Mouse (Mus musculus): ENCODE measurements around the gene Mecom. TPM values are rescaled to one million over a fixed set of nuclear protein-coding genes. Genes with fewer than 3 reads are reported as not detected.

Mecom gene
- polyA plus RNA-seq, 1 experiment from 2014 or later = 13.0 TPM

GRCm38 (mm10) chr3:30483006-30483684 lies 64.7 kb downstream of the Mecom start:
- WGBS = 14% methylated on average over 5 of the region's 5 CpGs
- ATAC-seq (ENCODE audit: low read depth) = no peak

DNA sequence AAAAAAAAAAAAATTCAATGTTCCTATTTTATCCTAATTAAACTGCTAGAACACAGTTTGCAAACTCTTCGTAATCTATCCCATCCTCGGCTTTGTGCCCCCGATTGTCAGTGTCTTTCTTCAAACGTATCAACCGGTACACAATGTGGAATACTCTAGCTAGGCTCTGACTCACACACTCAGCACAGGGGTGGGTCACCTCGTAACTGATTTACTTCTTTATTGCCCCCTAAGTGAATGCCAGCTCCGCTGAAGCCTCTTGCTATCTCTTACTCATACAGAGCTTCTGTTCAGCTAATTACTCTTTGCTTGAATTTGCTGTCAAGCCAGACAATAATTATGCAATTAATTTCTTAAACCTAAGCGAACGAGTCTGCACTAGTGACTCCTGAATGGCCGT lies 66.1 kb downstream of the Mecom start:
- H3K9me3 ChIP-seq (ENCODE audit: control insufficient read depth, low read length) = no peaks in the 10 kb centered on the region
- DNase-seq (ENCODE audit: low spot score) = no peak
- no peaks in the 10 kb centered on the region for H3K27me3 ChIP-seq (replicated peaks; ENCODE audit: control insufficient read depth, insufficient read depth, low read length)
- WGBS = 78% methylated on average over 10 of the region's 10 CpGs
- no peak overlapping the region for H3K27ac ChIP-seq (replicated peaks; ENCODE audit: low read depth, low read length)
- H3K36me3 ChIP-seq (ENCODE audit: control insufficient read depth, insufficient read depth, low read length) = no peaks in the 10 kb centered on the region
- H3K4me2 ChIP-seq (ENCODE audit: low read depth, low read length) = no peak overlapping the region
- no peaks in the 10 kb centered on the region for H3K4me1 ChIP-seq (ENCODE audit: control insufficient read depth, insufficient read depth, low read length)
- H3K4me3 ChIP-seq (ENCODE audit: low read depth, low read length) = no peak overlapping the region
- no peak overlapping the region for H3K9ac ChIP-seq (ENCODE audit: low read depth, low read length)
- no peak for ATAC-seq (ENCODE audit: low read depth)

More at GRCm38 (mm10) chr3:30483006-30483684, 64.7 kb downstream of the Mecom start:
- Histone ChIP-seq H3K4me2 (ENCODE audit: low read depth, low read length) (no peak overlapping the region), H3K9me3 (ENCODE audit: control insufficient read depth, low read length) (no peaks in the 10 kb centered on the region), H3K27ac (replicated peaks; ENCODE audit: low read depth, low read length) (no peak overlapping the region), H3K9ac (ENCODE audit: low read depth, low read length) (no peak overlapping the region), H3K4me1 (ENCODE audit: control insufficient read depth, insufficient read depth, low read length) (no peaks in the 10 kb centered on the region), H3K4me3 (ENCODE audit: low read depth, low read length) (no peak overlapping the region), H3K36me3 (ENCODE audit: control insufficient read depth, insufficient read depth, low read length) (no peaks in the 10 kb centered on the region), H3K27me3 (replicated peaks; ENCODE audit: control insufficient read depth, insufficient read depth, low read length) (no peaks in the 10 kb centered on the region)
- no peak for DNase-seq (ENCODE audit: low spot score)

GRCm38 (mm10) chr3:30480551-30480950 lies 67.3 kb downstream of the Mecom start:
- Histone ChIP-seq H3K36me3 (ENCODE audit: control insufficient read depth, insufficient read depth, low read length) (no peaks in the 10 kb centered on the region), H3K9ac (ENCODE audit: low read depth, low read length) (no peak overlapping the region), H3K4me3 (ENCODE audit: low read depth, low read length) (no peak overlapping the region), H3K4me2 (ENCODE audit: low read depth, low read length) (no peak overlapping the region), H3K4me1 (ENCODE audit: control insufficient read depth, insufficient read depth, low read length) (no peaks in the 10 kb centered on the region), H3K9me3 (ENCODE audit: control insufficient read depth, low read length) (no peaks in the 10 kb centered on the region), H3K27ac (replicated peaks; ENCODE audit: low read depth, low read length) (no peak overlapping the region), H3K27me3 (replicated peaks; ENCODE audit: control insufficient read depth, insufficient read depth, low read length) (no peaks in the 10 kb centered on the region)
- WGBS = 76% methylated on average over 6 of the region's 6 CpGs
- no peak for ATAC-seq (ENCODE audit: low read depth)
- DNase-seq (ENCODE audit: low spot score) = no peak

- H3K9ac ChIP-seq (ENCODE audit: low read depth, low read length) = no peak overlapping the region
- no peaks in the 10 kb centered on the region for H3K27me3 ChIP-seq (replicated peaks; ENCODE audit: control insufficient read depth, insufficient read depth, low read length)
- DNase-seq (ENCODE audit: low spot score) = no peak
- 17% methylated on average over 6 of the region's 6 CpGs for WGBS
- ATAC-seq (ENCODE audit: low read depth) = no peak
- no peak overlapping the region for H3K4me2 ChIP-seq (ENCODE audit: low read depth, low read length)
- no peak overlapping the region for H3K27ac ChIP-seq (replicated peaks; ENCODE audit: low read depth, low read length)
- H3K9me3 ChIP-seq (ENCODE audit: control insufficient read depth, low read length) = no peaks in the 10 kb centered on the region
- no peaks in the 10 kb centered on the region for H3K36me3 ChIP-seq (ENCODE audit: control insufficient read depth, insufficient read depth, low read length)
- H3K4me3 ChIP-seq (ENCODE audit: low read depth, low read length) = no peak overlapping the region
- H3K4me1 ChIP-seq (ENCODE audit: control insufficient read depth, insufficient read depth, low read length) = no peaks in the 10 kb centered on the region
Measured at GRCm38 (mm10) chr3:30478252-30478651, 69.6 kb downstream of the Mecom start.

GRCm38 (mm10) chr3:30477008-30477407 lies 70.8 kb downstream of the Mecom start:
- peak; percentile 44 for DNase-seq (ENCODE audit: low spot score)
- no peak overlapping the region for H3K27ac ChIP-seq (replicated peaks; ENCODE audit: low read depth, low read length)

DNA sequence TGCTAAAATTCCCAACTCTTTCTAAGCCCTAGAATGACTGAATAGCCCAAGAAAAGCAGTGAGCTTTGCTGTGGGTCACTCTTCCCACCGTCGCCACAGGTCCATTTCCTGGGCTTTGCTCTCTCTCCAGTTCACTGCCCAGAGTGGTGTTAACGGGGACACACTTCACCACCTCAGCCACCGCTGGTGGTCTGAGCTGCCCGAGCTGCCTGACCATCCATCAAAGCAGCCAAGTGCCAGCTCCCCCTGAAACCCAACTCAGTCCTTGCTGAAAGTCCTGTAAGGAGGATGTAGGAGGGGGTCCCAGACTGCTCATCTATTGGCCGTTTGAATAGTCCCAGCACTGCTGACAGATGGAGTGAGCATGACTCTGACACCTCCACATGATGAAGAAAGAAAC lies 72.2 kb downstream of the Mecom start:
- no peak for DNase-seq (ENCODE audit: low spot score)
- H3K4me2 ChIP-seq (ENCODE audit: low read depth, low read length) = no peak overlapping the region
- no peak overlapping the region for H3K4me3 ChIP-seq (ENCODE audit: low read depth, low read length)
- H3K27ac ChIP-seq (replicated peaks; ENCODE audit: low read depth, low read length) = no peak overlapping the region
- H3K27me3 ChIP-seq (replicated peaks; ENCODE audit: control insufficient read depth, insufficient read depth, low read length) = no peaks in the 10 kb centered on the region
- no peaks in the 10 kb centered on the region for H3K36me3 ChIP-seq (ENCODE audit: control insufficient read depth, insufficient read depth, low read length)
- WGBS = 57% methylated on average over 6 of the region's 6 CpGs
- H3K9ac ChIP-seq (ENCODE audit: low read depth, low read length) = no peak overlapping the region
- H3K4me1 ChIP-seq (ENCODE audit: control insufficient read depth, insufficient read depth, low read length) = no peaks in the 10 kb centered on the region
- no peaks in the 10 kb centered on the region for H3K9me3 ChIP-seq (ENCODE audit: control insufficient read depth, low read length)
- no peak for ATAC-seq (ENCODE audit: low read depth)

More at GRCm38 (mm10) chr3:30477008-30477407, 70.8 kb downstream of the Mecom start:
- Histone ChIP-seq H3K9me3 (ENCODE audit: control insufficient read depth, low read length) (no peaks in the 10 kb centered on the region), H3K9ac (ENCODE audit: low read depth, low read length) (no peak overlapping the region), H3K4me1 (ENCODE audit: control insufficient read depth, insufficient read depth, low read length) (no peaks in the 10 kb centered on the region), H3K4me3 (ENCODE audit: low read depth, low read length) (no peak overlapping the region), H3K27me3 (replicated peaks; ENCODE audit: control insufficient read depth, insufficient read depth, low read length) (no peaks in the 10 kb centered on the region), H3K4me2 (ENCODE audit: low read depth, low read length) (no peak overlapping the region), H3K36me3 (ENCODE audit: control insufficient read depth, insufficient read depth, low read length) (no peaks in the 10 kb centered on the region)
- ATAC-seq (ENCODE audit: low read depth) = no peak
- WGBS = 42% methylated on average over 5 of the region's 5 CpGs

DNA sequence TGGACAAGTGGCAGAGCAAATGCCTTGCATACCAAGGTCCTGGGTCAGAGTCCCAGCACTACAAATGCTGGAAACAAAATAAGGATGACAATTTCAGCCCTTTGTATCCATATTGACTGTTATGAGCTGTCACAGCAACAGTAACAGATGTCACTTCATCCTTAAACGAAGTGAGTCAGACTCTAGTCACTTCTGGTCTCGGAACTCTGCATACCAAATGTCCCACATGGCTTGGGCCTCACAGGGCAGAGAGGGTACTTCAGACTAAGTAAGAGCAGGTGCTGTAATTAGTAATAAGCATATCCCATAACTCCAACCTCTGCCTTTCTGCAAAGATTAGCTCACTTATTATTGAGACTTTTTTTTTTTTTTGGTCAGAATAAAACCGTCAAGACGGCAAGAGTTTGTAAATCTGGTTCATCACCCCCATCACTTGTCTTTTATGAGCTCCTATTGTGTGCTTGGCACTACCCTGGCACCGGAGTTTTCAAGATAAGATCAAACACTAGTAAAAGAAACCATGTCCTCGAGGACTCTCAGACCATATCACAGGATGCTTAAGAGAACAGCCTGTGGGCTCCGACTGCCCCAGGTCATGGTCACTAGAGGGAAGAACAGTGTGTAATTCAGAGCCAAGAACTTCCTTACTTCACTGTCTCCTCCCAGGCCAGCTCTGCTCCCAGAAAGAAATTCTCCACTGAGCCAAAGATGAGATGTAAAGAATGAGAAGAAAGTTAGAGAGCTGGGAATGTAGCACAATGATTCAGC lies 79.6 kb downstream of the Mecom start:
- no peak overlapping the region for H3K4me3 ChIP-seq (ENCODE audit: low read depth, low read length)
- no peak for ATAC-seq (ENCODE audit: low read depth)
- WGBS = 69% methylated on average over 7 of the region's 7 CpGs

DNA sequence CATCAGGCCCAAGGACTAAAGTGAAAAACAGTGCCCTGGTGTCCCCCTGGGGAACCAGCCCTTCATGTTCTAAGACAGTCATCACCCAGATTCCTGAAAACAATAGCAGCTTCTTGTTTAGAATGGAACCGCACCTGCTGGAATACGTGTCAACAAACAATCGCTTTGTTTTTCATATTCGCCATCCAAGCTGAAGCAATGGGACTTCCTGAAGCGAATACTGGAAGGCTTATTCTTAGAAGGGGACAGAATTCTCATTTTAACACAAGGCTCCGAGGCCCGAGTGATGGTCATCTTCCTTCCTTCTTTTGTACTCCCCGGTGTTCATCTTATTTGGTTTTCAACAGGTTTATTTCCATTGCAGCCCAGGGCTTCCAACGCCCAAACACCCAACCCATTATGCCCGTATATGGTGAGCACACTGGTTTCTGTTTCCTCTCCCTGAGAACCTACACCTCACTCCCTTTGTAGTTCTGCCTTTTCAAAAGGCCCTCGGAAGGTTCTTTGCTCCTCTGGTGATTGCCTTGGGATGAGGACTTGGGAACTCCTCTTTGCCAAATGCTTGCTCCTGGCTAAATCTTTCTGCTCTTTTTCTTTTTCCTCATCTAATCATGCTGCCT lies 81.7 kb downstream of the Mecom start:
- Histone ChIP-seq H3K4me2 (ENCODE audit: low read depth, low read length) (no peak overlapping the region), H3K9me3 (ENCODE audit: control insufficient read depth, low read length) (no peaks in the 10 kb centered on the region), H3K4me1 (ENCODE audit: control insufficient read depth, insufficient read depth, low read length) (no peaks in the 10 kb centered on the region), H3K9ac (ENCODE audit: low read depth, low read length) (no peak overlapping the region), H3K4me3 (ENCODE audit: low read depth, low read length) (no peak overlapping the region), H3K36me3 (ENCODE audit: control insufficient read depth, insufficient read depth, low read length) (no peaks in the 10 kb centered on the region), H3K27ac (replicated peaks; ENCODE audit: low read depth, low read length) (no peak overlapping the region), H3K27me3 (replicated peaks; ENCODE audit: control insufficient read depth, insufficient read depth, low read length) (no peaks in the 10 kb centered on the region)
- ATAC-seq (ENCODE audit: low read depth) (no peak), DNase-seq (ENCODE audit: low spot score) (no peak)
- 71% methylated on average over 11 of the region's 11 CpGs for WGBS

More for the DNA sequence above, 79.6 kb downstream of the Mecom start:
- Histone ChIP-seq H3K27me3 (replicated peaks; ENCODE audit: control insufficient read depth, insufficient read depth, low read length) (no peaks in the 10 kb centered on the region), H3K9ac (ENCODE audit: low read depth, low read length) (no peak overlapping the region), H3K9me3 (ENCODE audit: control insufficient read depth, low read length) (no peaks in the 10 kb centered on the region), H3K36me3 (ENCODE audit: control insufficient read depth, insufficient read depth, low read length) (no peaks in the 10 kb centered on the region), H3K27ac (replicated peaks; ENCODE audit: low read depth, low read length) (no peak overlapping the region), H3K4me1 (ENCODE audit: control insufficient read depth, insufficient read depth, low read length) (no peaks in the 10 kb centered on the region), H3K4me2 (ENCODE audit: low read depth, low read length) (no peak overlapping the region)
- DNase-seq (ENCODE audit: low spot score) = no peak

All from embryonic facial prominence, embryonic 14.5 days (tissue).